Mouse (Mus musculus) brain, embryonic 14.5 days (tissue): ENCODE data around the gene Gsg1l.

Source experiments
- CTCF ChIP-seq: fragments of 200-500 bp; IDR thresholded peaks from 2 replicates; pipeline ENCODE4 v1.5.1; 2012; ENCODE audit warnings: inconsistent platforms, mild to moderate bottlenecking, moderate library complexity, borderline replicate concordance; ENCODE audit not compliant: insufficient read depth, insufficient read length; ENCODE audit errors: extremely low read depth
- POLR2A ChIP-seq: fragments of 200-500 bp; IDR thresholded peaks from 2 replicates; pipeline ENCODE4 v1.6.1; 2012; ENCODE audit warnings: mild to moderate bottlenecking, inconsistent platforms, borderline replicate concordance; ENCODE audit not compliant: poor library complexity, insufficient read depth, insufficient read length, severe bottlenecking; ENCODE audit errors: extremely low read depth

DNA sequence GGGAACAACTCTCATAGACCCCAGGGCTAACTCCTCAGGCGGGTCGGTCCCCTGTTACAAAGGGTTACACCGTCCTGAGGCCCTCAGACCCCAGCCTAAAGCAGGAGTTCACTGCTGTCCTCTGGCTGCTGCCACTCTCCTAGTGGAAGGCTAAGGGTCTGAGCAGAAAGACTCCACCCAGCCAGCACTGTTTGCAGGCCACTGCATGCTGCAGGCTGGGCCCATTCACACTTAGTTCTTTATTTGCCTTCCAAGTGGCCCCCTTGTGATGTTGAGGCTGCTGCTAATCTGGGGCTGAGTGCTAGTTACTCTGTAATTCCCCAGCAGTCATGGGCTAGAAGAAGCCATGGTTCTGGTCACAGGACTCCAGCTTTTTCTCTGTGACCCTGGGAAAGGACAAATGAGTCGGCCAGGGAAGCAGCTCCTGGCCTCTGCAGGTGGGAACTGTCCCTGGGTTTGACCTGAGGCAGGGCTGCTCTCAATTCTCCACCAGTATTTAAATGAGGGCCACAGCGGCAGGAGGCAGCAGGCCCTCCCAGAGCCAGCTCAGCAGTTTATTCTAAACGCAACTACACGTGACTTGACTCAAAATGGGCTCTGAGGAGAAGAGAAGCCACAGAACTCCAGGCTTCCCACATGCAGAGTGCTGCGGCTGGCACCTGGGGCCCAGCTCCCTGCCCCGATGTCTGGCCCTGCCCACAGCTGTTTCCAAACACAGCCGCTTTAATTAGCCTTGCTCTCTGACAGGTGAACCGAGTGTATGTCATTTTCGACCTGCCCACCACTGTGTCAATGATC is 210.6 kb downstream of the Gsg1l start:
- TF ChIP-seq CTCF (no peak), POLR2A (no peak)
